Mouse (Mus musculus) kidney, adult 2 months (tissue): ENCODE measurements around the gene Rpgrip1.

Experiments used
- CTCF ChIP-seq: fragments of 200-500 bp; conservative IDR thresholded peaks from 2 replicates; pipeline ENCODE4 v1.5.1; 2011; ENCODE audit warnings: low read depth, mild to moderate bottlenecking, control low read depth, low read length, moderate library complexity, mixed read lengths; ENCODE audit not compliant: insufficient read depth, insufficient read length
- POLR2A ChIP-seq: fragments of 200-500 bp; IDR thresholded peaks from one replicate; pipeline ENCODE4 v1.6.1; 2011; ENCODE audit warnings: low read depth, low read length, control low read depth

DNA sequence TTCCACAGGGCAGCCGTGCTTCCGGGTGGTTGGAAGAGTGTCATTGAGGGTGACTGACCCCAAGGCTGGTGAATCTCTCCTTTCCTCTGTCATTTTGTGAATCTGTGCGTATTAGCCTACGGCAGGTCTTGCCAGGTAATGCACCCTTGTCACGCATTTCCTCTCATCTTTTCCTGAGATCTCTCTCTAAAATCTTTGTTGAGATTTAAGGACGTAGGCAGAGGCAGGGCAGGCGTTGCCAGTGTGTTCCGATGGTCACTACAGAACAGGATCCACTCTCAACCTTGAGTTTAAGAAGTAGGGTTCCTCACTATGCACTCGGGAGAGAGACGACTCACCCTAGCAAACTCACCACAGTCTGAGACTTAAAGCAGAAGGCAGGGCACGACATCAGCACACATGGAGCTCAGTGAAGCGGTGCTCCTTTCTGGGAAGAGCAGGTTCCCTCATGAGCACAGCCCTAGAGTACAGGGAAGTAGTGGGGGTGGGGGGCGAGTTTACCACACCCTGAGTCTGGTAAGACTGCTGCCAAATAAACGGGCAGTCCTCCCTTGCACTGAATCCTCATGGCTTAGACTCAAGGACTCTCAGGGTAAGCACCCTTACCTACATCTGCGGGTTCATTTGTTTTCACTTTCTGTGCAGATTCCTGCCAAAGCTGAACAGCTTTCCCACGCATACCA is 31.1 kb downstream of the Rpgrip1 start:
- no peak for TF ChIP-seq CTCF
- TF ChIP-seq POLR2A: no peak
